Mouse (Mus musculus) MEL (cell line): Measurements from ENCODE around the gene H2-T22. TPM values are rescaled to one million over a fixed set of nuclear protein-coding genes. Genes with fewer than 3 reads are reported as not detected.
"Not testable (repeated sequence)": the region's sequence is repeated elsewhere in the genome, so short reads cannot be mapped to it uniquely, and the experiment has no call there.

Experiments
- DNase-seq: peaks from one replicate; pipeline ENCODE4 v3.0.0; 2011; ENCODE audit warnings: low read depth, low spot score
- H3K27ac ChIP-seq: 2 replicates; pipeline ENCODE4 v1.5.1; 2012; ENCODE audit warnings: low read depth, mild to moderate bottlenecking, control low read depth, low read length, moderate library complexity; ENCODE audit not compliant: control insufficient read depth
- H3K27me3 ChIP-seq, 2 experiments: fragments of 150-350 bp in 1 of 2; sonication (generic) in 1 of 2; 2 replicates each; pipeline ENCODE4 v1.6.1; 2012; ENCODE audit warnings: low read length in 2 of 2, mild to moderate bottlenecking in 2 of 2, improper control_type of control experiment in 1 of 2, moderate library complexity in 1 of 2; ENCODE audit not compliant: insufficient read depth in 2 of 2, control insufficient read depth in 1 of 2
- H3K36me3 ChIP-seq, 2 experiments: 2 replicates each; pipeline ENCODE4 v1.6.1; 2012 to 2014; ENCODE audit warnings: low read length in 2 of 2, improper control_type of control experiment in 1 of 2, inconsistent platforms in 1 of 2, mild to moderate bottlenecking in 1 of 2; ENCODE audit not compliant: insufficient read depth in 2 of 2, control insufficient read depth in 1 of 2
- H3K4me1 ChIP-seq, 2 experiments: fragments of 150-350 bp in 1 of 2; sonication (generic) in 1 of 2; 2 replicates each; pipeline ENCODE4 v1.6.1; 2012; ENCODE audit warnings: low read length in 2 of 2, improper control_type of control experiment in 1 of 2, mild to moderate bottlenecking in 1 of 2; ENCODE audit not compliant: insufficient read depth in 2 of 2, control insufficient read depth in 1 of 2
- H3K4me3 ChIP-seq, 2 experiments: fragments of 150-350 bp in 1 of 2; sonication (generic) in 1 of 2; 2 replicates each; pipeline ENCODE4 v1.5.1; 2012; ENCODE audit warnings: low read depth in 2 of 2, low read length in 2 of 2, mild to moderate bottlenecking in 2 of 2, moderate library complexity in 2 of 2, control low read depth in 1 of 2, improper control_type of control experiment in 1 of 2; ENCODE audit not compliant: control insufficient read depth in 1 of 2, insufficient read depth in 1 of 2
- H3K79me2 ChIP-seq: 2 replicates; pipeline ENCODE4 v1.6.1; 2012; ENCODE audit warnings: mild to moderate bottlenecking, low read length, moderate library complexity; ENCODE audit not compliant: control insufficient read depth, poor library complexity, insufficient read depth
- H3K9ac ChIP-seq: 2 replicates; pipeline ENCODE4 v1.6.1; 2012; ENCODE audit warnings: low read depth, mild to moderate bottlenecking, control low read depth, low read length, moderate library complexity; ENCODE audit not compliant: control insufficient read depth, poor library complexity, severe bottlenecking
- H3K9me3 ChIP-seq: fragments of 150-350 bp; sonication (generic); replicated peaks from 2 replicates; pipeline ENCODE4 v1.6.1; 2012; ENCODE audit warnings: mild to moderate bottlenecking, low read length, improper control_type of control experiment, moderate library complexity; ENCODE audit not compliant: insufficient read depth
- CTCF ChIP-seq, 3 experiments: IDR thresholded peaks in 2 of 3; conservative IDR thresholded peaks in 1 of 3; 2 replicates each; pipeline ENCODE4 v1.5.1; 2011 to 2012; ENCODE audit warnings: low read length in 3 of 3, low read depth in 2 of 3, mild to moderate bottlenecking in 2 of 3, improper control_type of control experiment in 1 of 3, inconsistent platforms in 1 of 3, mixed read lengths in 1 of 3, moderate library complexity in 1 of 3; ENCODE audit not compliant: control insufficient read depth in 1 of 3, insufficient read depth in 1 of 3, poor library complexity in 1 of 3, severe bottlenecking in 1 of 3
- EP300 ChIP-seq, 2 experiments: IDR thresholded peaks; 2 replicates each; pipeline ENCODE4 v1.6.1; 2011; ENCODE audit warnings: improper control_type of control experiment in 2 of 2, low read length in 2 of 2, low read depth in 1 of 2, mild to moderate bottlenecking in 1 of 2
- KAT2A ChIP-seq: conservative IDR thresholded peaks from 2 replicates; pipeline ENCODE4 v1.6.1; 2012; ENCODE audit warnings: low read depth, low read length, improper control_type of control experiment, inconsistent platforms
- MXI1 ChIP-seq: IDR thresholded peaks from 2 replicates; pipeline ENCODE4 v1.6.1; 2011; ENCODE audit warnings: mild to moderate bottlenecking, low read depth, low read length, improper control_type of control experiment
- TAL1 ChIP-seq: IDR thresholded peaks from 2 replicates; pipeline ENCODE4 v1.6.1; 2012; ENCODE audit warnings: mild to moderate bottlenecking, inconsistent platforms, low read length, moderate library complexity, mixed read lengths
- UBTF ChIP-seq: IDR thresholded peaks from 2 replicates; pipeline ENCODE4 v1.6.1; 2012; ENCODE audit warnings: low read depth, mild to moderate bottlenecking, inconsistent platforms, low read length, improper control_type of control experiment, moderate library complexity, borderline replicate concordance; ENCODE audit not compliant: insufficient read depth
- polyA plus RNA-seq, 2 experiments: library from polyadenylated mRNA; stranded (reverse) in 1 of 2; unstranded in 1 of 2; fragments of >175 nt in 1 of 2; fragments of >200 nt in 1 of 2; gene quantifications; 2 replicates each; pipeline versions ENCODE4 v1.2.1 to v1.2.4; 2012; ENCODE audit warnings: low replicate concordance in 2 of 2, low read depth in 1 of 2; ENCODE audit not compliant: insufficient read length in 2 of 2, insufficient read depth in 1 of 2, missing spikeins in 1 of 2
- total RNA-seq: library from RNA; depleted of rRNA; stranded (reverse); fragments of 300-350 nt; gene quantifications from 2 replicates; pipeline ENCODE4 v1.2.3, GENCODE M21; 2012

H2-T22 gene
- total and polyA plus RNA-seq, 3 experiments = 22.5 to 45.5 TPM; not detected in 1

DNA sequence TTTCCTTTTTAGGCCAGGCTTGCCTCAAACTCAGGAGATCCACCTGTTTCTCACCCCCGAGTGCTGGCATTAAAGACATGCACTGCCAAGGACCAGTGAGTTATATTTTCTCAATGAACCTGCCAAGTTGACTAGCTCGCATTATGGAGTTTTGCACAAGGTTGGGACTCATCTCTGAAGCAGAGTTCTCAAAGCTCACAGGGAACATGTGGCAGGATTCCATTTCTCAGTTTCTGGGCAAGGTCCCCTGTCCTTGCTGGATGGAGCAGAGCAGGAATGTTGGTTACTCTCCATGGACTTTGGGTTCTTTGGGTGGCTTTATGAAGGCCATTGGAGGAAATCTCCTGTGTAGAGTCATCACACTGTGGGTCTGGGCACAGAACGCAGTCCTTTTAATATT, 739 bp upstream of the H2-T22 start:
- TF ChIP-seq UBTF = no peak
- 0 out of 2 replicates have a peak, but pooled peaks have one; percentile 33 for TF ChIP-seq MXI1
- TF ChIP-seq TAL1 = no peak
- no peak for TF ChIP-seq EP300 (IDR thresholded peaks at IDR 0.05; ENCODE audit: low read depth in 1 of 2, low read length in 2 of 2)
- TF ChIP-seq KAT2A = no peak
- H3K4me3 ChIP-seq = peak overlapping the region; percentile 77 to 91
- H3K27ac ChIP-seq = no peak overlapping the region
- H3K9me3 ChIP-seq = no peaks in the 10 kb centered on the region
- H3K27me3 ChIP-seq = no peaks in the 10 kb centered on the region
- peaks cover 0 to 11% of the 10 kb centered on the region in 2 experiments; a peak in 2 of 4 replicates for H3K4me1 ChIP-seq
- H3K36me3 ChIP-seq = peaks cover 0 to 5% of the 10 kb centered on the region in 2 experiments; a peak in 1 of 4 replicates
- DNase-seq = peak; percentile 52
- peaks cover 1% of the 10 kb centered on the region; the same call in 1 of the 2 replicates for H3K79me2 ChIP-seq
- peak overlapping the region; percentile 74 for H3K9ac ChIP-seq

DNA sequence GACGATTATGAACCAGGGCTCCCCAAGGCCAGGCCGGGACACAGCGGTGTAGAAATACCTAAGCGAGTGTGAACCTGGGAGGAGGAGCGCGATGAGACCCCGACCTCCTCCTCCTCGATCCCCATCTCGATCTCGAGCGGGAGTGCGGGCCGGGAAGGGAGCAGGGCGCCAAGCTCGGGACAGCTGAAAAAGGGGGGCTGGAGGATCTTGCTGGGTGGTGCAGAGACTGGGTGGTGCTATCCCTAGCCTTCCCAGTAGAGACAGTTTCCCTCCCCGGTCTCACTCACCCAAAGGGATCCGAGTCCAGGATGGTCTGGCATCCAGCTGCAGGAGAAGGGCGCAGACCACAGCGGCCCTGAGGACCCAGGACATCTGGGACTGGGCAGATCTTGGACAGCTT, 492 bp downstream of the H2-T22 start:
- H3K36me3 ChIP-seq, H3K9me3 ChIP-seq, H3K79me2 ChIP-seq, H3K27me3 ChIP-seq: not testable (repeated sequence)
- DNase-seq = peak; percentile 36
- H3K4me1 ChIP-seq = peaks cover 0 to 11% of the 10 kb centered on the region in 2 experiments; a peak in 2 of 4 replicates
- peak overlapping the region; percentile 48 for H3K9ac ChIP-seq
- peak overlapping the region; percentile 50 to 57 for H3K4me3 ChIP-seq
- 0 out of 2 replicates have a peak overlapping the region, but pooled peaks have one; percentile 7 for H3K27ac ChIP-seq

DNA sequence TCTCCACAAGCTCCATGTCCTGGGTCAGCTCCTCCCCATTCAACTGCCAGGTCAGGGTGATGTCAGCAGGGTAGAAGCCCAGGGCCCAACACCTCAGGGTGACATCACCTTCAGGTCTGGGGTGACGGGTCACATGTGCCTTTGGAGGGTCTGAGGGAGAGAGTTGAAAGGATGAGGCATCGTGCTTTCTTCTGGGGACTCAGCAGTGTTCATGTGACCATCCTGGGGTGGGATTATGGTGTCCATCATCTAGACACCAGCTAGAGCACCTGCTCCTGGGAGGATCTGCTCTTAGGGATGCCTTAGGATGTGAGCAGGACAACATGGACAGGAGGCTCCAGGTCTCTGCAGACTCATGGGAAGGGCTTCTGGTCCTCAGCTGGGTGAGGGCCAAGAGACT, 1.9 kb downstream of the H2-T22 start:
- H3K9me3 ChIP-seq, H3K9ac ChIP-seq, H3K27me3 ChIP-seq, DNase-seq, H3K79me2 ChIP-seq, H3K4me3 ChIP-seq, H3K36me3 ChIP-seq, H3K27ac ChIP-seq: not testable (repeated sequence)
- peaks cover 0 to 11% of the 10 kb centered on the region in 2 experiments; a peak in 2 of 4 replicates for H3K4me1 ChIP-seq

DNA sequence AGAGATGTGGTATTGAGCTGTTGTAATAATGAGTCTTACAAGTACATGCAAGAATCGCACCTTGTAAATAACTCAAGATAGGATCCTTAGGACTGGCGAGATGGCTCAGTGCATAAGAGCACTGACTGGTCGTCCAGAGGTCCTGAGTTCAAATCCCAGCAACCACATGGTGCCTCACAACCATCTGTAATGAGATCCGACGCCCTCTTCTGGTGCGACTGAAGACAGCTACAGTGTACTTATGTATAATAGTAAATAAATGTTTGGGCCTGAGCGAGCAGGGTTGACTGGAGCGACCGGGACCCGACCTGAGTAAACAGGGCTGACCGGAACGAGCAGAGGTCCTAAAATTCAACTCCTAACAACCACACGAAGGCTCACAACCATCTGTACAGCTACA, 6.4 kb downstream of the H2-T22 start:
- peak in 1 of 3 experiments; percentile 13; a peak in 2 of 6 replicates for TF ChIP-seq CTCF (IDR thresholded peaks at IDR 0.05 in 2 of 3, conservative IDR thresholded peaks at IDR 0.05 in 1 of 3; ENCODE audit: control insufficient read depth in 1 of 3, insufficient read depth in 1 of 3, low read depth in 2 of 3, low read length in 3 of 3, poor library complexity in 1 of 3, severe bottlenecking in 1 of 3)
- not testable (repeated sequence) for H3K4me1 ChIP-seq, H3K36me3 ChIP-seq, H3K9me3 ChIP-seq, H3K27me3 ChIP-seq, H3K27ac ChIP-seq, H3K9ac ChIP-seq, H3K4me3 ChIP-seq
- peak; percentile 11 for DNase-seq
- H3K79me2 ChIP-seq = peaks cover 10% of the 10 kb centered on the region
